Mouse (Mus musculus) bone marrow, adult 2 months (tissue): ENCODE measurements around the gene Apopt1.

ENCODE experiments used
- CTCF ChIP-seq: fragments of 200-500 bp; IDR thresholded peaks from 2 replicates; pipeline ENCODE4 v1.5.1; 2011; ENCODE audit warnings: low read length, control low read depth; ENCODE audit not compliant: control insufficient read depth, insufficient read depth
- POLR2A ChIP-seq: fragments of 200-500 bp; IDR thresholded peaks from 2 replicates; pipeline ENCODE4 v1.6.1; 2011; ENCODE audit warnings: low read depth, mild to moderate bottlenecking, control low read depth, low read length, borderline replicate concordance; ENCODE audit not compliant: control insufficient read depth

GRCm38 (mm10) chr12:111800459-111801183, 87.6 kb downstream of the Apopt1 start:
- TF ChIP-seq CTCF (no peak), POLR2A (no peak)
